Mouse (Mus musculus): ENCODE results near the gene Gal3st2c. TPM values are rescaled to one million over a fixed set of nuclear protein-coding genes. Genes with fewer than 3 reads are reported as not detected.
"Not testable (repeated sequence)": the region's sequence is repeated elsewhere in the genome, so short reads cannot be mapped to it uniquely, and the experiment has no call there.

The Gal3st2c gene
- not detected in 2 replicates for total RNA-seq (2014; fragmentation: Nextera tagmentation)
- not detected in 2 replicates for total RNA-seq (2017)

DNA sequence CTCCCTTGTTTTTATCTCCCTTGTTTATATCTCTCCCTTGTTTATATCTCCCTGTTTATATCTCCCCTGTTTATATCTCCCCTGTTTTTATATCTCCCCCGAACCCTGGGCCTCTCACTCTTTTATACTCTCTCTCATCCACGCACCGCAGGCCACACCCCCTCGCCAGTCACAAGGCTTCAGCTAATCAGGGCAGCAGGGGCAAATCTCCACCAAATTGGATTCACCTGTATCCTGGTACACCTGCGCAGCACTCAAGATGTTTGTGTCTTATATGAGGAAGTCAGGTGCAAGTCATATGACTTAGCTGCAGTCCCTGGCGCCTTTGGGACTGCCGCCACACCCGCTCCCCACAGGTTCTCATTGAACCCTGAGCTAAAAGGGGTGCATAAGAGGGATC is at the start of gene Gal3st2c:
TSS of gene Gal3st2c (plus strand) at position 301 of the 400 bp plus-strand sequence.
- not testable (repeated sequence) for ATAC-seq (replicated peaks; ENCODE audit: poor library complexity, severe bottlenecking)

GRCm38 (mm10) chr1:93949087-93949486 is 41.2 kb upstream of the Gal3st2c start:
- not testable (repeated sequence) for ATAC-seq (replicated peaks; ENCODE audit: poor library complexity, severe bottlenecking)

DNA sequence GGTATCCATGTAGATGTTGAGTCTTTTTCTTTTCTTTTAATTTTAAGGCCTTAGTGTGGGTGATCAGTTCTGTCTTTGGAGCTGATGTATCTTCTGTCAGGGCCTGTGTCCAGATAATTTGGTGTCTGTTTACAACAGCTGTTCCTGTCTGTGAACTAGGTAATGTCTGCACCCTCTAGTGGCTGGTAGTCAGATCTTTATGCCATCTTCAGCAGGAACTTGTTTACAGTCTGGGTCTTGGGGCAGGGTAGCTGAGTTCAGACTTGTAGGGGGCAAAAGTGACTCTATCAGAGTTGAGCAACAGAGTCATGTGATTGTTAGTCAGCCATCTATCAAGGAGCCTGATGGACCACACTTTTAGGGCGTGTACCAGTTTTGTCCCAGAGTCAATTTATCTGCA is 23.8 kb upstream of the Gal3st2c start:
- peak; percentile 42 for ATAC-seq (replicated peaks; ENCODE audit: poor library complexity, severe bottlenecking)

DNA sequence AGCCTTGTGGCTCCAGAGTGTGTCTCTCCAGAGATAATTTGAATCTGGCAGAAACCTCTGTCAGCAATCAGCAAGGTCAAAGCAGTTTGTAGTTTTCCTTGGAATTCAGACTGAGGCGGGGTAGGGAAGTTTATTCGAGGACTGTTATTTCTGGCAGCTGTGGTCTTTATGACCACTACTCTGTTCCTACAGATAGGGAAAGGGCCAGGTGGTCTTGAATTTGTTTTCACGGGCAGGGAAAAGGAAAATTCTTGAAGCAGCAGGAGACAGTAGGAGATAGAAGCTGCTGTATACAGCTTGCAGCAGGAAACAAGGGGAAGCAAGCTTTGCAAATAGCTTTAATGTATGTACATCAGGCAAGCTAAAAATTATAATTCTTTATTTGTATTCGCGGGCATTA is 19.9 kb upstream of the Gal3st2c start:
- not testable (repeated sequence) for ATAC-seq (replicated peaks; ENCODE audit: poor library complexity, severe bottlenecking)

DNA sequence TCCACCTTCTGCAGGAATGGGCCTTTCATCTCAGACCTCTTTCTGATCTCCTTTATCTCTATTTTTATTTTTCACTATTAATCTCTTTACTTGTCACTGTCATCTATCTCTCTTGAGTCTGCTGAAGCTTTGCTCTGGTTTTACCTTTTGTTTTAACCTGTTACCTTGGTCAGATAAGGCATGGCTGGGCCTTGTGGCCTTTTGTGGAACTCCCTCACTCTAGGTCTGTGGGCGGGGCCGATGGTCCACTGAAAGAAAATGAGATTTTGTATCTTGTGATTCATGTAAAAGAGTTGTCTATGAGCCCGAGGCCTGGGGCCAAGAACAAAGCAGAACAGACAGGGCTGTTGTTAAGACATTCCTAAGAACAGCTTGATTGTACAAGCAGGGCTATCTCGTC is 19.5 kb upstream of the Gal3st2c start:
- ATAC-seq (replicated peaks; ENCODE audit: poor library complexity, severe bottlenecking) = not testable (repeated sequence)

DNA sequence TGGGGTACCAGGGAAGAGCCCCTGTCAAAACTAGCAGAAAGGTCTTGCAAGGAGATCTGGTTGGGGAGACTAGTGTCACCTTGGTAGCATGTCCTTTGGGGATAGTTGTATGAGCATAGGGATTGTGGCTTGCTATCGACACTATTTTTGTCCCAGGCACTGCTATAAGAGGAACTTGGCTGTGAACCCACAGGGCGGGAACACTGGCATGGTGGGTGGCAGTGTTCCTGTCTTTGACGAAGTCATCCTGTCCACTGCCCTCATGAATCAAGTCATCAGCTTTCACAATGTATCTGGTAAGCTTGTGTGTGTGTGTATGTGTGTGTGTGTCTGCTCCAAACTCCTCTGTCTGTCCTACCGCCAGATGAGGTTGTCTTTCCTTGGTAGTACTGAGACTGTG is 14.5 kb upstream of the Gal3st2c start:
- ATAC-seq (replicated peaks; ENCODE audit: poor library complexity, severe bottlenecking) = peak; percentile 87

DNA sequence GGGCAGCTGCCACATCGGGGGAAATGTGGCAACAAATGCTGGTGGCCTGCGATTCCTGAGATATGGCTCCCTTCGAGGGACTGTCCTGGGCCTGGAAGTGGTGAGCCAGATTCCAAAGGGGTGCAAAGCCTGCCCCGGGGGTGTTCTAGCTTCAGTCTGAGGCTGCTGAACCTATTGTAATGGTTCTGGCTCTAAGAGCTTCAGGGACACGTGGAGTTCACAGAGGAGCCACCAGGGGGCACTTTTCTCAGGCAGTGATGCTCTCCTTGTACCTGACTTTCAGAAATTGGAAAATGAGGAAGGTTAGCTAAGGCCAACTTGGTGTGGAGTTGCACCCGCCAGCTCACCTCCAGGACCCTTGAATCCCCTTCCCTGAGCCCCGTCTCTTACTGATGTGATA is 12.0 kb upstream of the Gal3st2c start:
- peak; percentile 71 for ATAC-seq (replicated peaks; ENCODE audit: poor library complexity, severe bottlenecking)

- ATAC-seq (replicated peaks; ENCODE audit: poor library complexity, severe bottlenecking) = peak; percentile 74
Observed at GRCm38 (mm10) chr1:93980932-93981331, 9.4 kb upstream of the Gal3st2c start.

GRCm38 (mm10) chr1:93986167-93986566 is 4.1 kb upstream of the Gal3st2c start:
- ATAC-seq (replicated peaks; ENCODE audit: poor library complexity, severe bottlenecking) = no peak

DNA sequence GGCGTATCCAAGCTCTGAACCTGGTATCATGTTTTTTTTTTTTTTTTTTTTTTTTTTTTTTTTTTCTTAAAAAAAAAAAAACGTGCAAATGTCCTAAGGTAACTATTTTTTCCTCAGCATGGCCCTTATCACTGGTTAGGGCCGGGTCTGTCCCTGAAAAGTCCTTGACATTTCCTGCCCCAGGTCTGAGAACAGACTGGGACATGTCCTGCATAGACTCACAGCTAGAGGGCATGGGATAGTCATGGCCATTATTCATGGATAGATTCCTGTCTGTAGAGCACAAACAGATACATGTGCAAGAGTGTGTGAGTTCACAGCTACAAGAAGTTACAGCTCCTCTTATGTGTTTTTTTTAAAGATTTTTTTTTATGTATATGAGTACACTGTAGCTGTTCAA is 1.5 kb upstream of the Gal3st2c start:
- ATAC-seq (replicated peaks; ENCODE audit: poor library complexity, severe bottlenecking) = no peak

GRCm38 (mm10) chr1:93991068-93991467 is 759 bp downstream of the Gal3st2c start:
- ATAC-seq (replicated peaks; ENCODE audit: poor library complexity, severe bottlenecking) = peak; percentile 76

DNA sequence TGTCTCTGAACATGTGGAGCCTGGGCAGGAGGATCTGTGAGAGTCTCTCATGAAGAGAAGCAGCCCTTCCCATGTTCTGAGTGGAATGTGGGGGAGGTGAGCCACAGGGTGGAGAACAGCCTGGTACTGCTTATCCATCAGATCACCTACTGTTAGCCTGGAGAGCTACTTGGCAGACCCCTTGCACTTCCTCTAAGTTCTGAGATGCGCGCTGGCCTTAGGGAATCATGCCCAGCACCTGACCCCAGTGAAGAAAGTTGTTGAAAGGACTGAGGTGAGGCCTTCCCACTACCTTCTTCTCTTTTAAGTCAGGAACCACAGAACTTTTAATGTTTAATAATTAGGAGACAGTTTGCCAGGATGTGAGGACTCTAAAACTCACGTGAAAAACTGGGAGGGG is 1.2 kb downstream of the Gal3st2c start:
- ATAC-seq (replicated peaks; ENCODE audit: poor library complexity, severe bottlenecking) = 0 out of 2 replicates have a peak, but pooled peaks have one; percentile 6

- ATAC-seq (replicated peaks; ENCODE audit: poor library complexity, severe bottlenecking) = no peak
Observed at GRCm38 (mm10) chr1:94001023-94001422, 10.7 kb downstream of the Gal3st2c start.

GRCm38 (mm10) chr1:94005954-94006506 is 15.7 kb downstream of the Gal3st2c start:
- ATAC-seq (replicated peaks; ENCODE audit: poor library complexity, severe bottlenecking) = peak; percentile 45; the same call in 1 of the 2 replicates

DNA sequence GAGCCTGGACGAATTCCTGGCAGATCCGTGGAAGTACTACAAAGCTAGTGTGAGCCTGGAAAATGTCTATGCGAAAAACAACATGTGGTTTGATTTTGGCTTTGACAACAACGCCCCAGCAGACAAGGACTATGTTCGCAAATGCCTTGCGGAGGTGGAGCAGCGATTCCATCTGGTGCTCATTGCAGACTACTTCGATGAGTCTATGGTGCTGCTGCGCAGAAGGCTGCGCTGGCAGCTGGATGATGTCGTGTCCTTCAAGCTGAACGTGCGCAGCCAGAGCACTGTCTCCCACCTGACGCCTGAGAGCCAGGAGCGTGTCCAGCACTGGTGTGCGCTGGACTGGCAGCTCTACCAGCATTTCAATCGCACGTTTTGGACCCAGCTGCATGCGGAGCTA is 18.5 kb downstream of the Gal3st2c start:
- ATAC-seq (replicated peaks; ENCODE audit: poor library complexity, severe bottlenecking) = not testable (repeated sequence)

DNA sequence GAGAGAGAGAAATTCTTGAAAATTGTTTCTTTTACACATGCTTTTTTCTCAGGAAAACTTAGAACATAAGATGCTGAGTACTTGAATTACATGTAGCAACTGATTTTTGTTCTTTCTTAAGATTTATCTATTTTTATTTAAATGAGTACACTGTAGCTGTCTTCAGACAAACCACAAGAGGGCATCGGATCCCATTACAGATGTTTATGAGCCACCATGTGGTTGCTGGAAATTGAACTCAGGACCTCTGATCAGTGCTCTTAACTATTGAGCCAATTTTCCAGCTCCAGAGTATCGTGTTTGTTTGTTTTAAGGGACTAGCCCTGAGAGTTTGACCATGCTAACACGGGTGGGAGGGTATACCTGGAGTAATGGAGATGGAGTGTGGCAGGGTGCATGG is 21.3 kb downstream of the Gal3st2c start:
- no peak for ATAC-seq (replicated peaks; ENCODE audit: poor library complexity, severe bottlenecking)

- no peak for ATAC-seq (replicated peaks; ENCODE audit: poor library complexity, severe bottlenecking)
Observed at GRCm38 (mm10) chr1:94020151-94020550, 29.8 kb downstream of the Gal3st2c start, which contains the start of gene Neu4. Gene Neu4 (plus strand): TSS chr1:94020451.

GRCm38 (mm10) chr1:94027506-94028108 is 37.3 kb downstream of the Gal3st2c start:
- no peak for ATAC-seq (replicated peaks; ENCODE audit: poor library complexity, severe bottlenecking)

DNA sequence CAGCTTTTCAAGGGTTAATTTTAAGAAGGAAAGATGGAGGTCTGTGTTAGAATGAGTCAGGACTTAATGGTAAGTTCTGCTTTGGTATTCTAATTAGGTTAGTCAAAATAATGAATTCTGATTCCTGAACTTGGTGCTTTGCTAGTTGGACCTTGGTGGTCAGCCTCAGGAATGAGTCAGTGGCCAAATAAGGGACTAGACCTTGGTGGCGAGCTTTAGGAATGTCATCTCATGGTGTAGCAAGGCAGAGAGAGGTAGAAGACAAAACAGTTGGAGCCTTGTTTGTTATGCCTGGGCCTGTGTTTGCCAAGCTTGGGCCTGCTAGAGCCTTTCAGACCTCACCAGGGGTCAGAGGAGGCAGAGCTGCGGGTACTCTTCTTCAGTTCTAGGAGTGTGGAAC is 38.4 kb downstream of the Gal3st2c start:
- ATAC-seq (replicated peaks; ENCODE audit: poor library complexity, severe bottlenecking) = no peak

GRCm38 (mm10) chr1:94033075-94033602 is 42.8 kb downstream of the Gal3st2c start:
- ATAC-seq (replicated peaks; ENCODE audit: poor library complexity, severe bottlenecking) = no peak

- ATAC-seq (replicated peaks; ENCODE audit: poor library complexity, severe bottlenecking) = peak; percentile 87
Observed at GRCm38 (mm10) chr1:94034984-94035743, 44.9 kb downstream of the Gal3st2c start.
